Mouse (Mus musculus) urinary bladder, adult 18-20 months (tissue): ENCODE measurements around the gene Rad51b.

Experiments
- DNase-seq, 2 experiments: peaks; one replicate each; pipeline ENCODE4 v3.0.0; 2022; ENCODE audit warnings: low spot score in 2 of 2, mixed read lengths in 2 of 2

The Rad51b gene

DNA sequence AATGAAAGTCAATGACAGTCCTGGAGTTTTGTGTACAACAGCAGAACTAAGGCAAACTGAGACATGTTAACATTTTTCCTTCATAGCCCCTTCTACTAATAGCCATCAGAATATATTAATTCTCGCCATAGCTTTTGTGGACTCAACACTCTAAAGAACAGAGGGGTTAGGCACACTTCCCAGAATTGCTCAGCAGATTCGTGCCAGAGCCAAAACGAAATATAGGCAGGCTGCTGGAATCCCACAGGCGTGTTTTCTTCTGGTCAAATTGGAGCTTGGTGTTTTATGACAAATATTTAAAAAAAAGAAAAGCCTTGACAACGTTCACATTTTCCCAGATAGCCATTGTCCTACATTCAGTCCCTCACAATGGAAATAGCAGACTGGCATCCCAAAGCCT is 350.9 kb downstream of the Rad51b start:
- DNase-seq: no peak

DNA sequence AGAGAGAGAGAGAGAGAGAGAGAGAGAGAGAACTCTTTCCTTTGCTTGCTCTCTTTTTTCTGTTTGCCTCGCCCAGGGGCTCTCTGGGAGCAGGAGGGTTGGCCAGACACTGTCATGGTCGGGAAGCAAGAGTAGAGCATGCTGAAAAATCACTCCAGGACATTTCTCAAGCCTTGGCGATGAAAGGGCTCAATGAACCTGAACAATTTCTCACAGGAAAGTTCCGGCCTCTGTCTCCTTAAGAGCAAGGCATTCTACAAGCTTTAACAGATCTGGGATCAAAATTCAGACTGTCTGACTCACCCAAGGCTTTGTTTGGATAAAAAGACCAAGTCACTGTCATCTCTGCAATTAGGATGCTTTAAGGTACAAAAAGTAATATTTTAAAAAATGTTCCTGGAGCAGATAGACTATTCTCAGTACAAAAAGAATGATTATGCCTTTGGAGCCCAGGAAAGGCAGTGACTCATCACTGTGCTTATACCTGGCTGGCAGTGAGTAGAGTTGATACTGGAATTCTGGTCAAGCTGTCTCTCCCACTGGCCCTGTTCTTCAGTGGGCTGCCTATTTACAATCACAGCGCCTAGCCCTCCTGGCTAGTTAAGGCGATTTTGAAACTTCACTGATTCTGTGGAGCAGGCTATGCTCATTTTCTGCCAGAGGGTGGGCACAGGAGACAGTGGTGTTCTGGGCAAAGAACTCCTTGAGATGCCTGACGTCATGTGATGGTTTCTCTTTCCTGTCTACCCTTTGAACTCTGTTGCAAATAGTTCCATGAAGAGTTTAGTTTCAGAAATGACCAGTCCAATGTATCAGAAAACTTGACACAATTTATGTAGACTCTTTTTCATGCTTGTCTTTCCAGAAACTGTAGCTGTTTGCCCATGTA is 352.0 kb downstream of the Rad51b start:
- DNase-seq: no peak

DNA sequence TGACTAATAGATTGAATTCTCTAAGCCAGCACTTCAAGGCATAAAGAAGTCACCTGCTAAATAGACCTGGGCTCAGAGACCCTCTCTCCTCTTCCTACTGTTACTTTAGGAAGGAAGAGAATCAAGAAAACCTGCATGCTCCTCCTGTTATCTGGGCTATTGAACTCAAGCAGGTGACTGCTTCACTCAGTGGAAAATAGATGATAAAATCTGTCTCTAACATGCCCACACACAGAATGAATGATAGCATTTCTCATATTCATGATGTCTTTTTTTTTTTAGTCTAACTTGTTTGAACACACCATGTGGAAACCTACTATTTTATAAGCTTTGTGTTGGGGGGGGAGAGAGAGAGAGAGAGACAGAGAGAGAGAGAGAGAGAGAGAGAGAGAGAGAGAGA is 352.7 kb downstream of the Rad51b start:
- DNase-seq: no peak

DNA sequence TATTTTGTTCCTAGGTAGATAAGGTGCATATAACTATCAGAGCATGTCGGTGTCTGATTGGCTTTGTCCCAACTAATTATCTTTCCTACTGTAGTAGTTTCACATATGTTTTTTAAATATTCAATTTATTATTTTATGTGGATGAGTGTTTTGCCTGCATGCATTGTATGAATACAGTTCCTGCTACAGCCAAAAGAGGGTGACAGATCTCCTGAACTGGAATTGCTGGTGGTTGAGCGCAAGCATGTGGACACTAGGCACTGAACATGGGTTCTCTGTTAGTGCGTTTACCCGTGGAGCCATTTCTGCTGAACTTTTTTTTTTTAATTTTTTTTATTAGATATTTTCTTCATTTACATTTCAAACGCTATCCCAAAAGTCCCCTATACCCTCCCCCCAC is 358.1 kb downstream of the Rad51b start:
- DNase-seq: no peak

DNA sequence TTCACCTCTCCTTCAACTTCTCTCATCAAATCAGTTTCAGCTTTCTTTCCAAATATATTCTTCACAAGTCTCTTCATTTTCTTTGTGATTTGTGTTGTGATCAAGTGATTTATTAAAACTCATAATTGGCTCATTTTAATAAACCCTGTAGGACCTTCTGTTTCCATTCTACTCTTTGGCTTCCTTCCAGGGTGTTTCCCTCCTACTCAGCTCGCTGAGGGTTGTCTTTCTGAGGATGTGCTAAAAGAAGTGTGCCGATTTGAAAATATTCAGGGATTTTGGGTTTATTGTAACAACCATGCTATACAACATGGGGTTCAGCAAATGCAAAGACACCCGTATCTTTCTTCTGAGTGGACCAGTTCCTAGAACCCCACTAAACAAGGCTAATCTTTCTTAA is 361.8 kb downstream of the Rad51b start:
- DNase-seq: no peak

DNA sequence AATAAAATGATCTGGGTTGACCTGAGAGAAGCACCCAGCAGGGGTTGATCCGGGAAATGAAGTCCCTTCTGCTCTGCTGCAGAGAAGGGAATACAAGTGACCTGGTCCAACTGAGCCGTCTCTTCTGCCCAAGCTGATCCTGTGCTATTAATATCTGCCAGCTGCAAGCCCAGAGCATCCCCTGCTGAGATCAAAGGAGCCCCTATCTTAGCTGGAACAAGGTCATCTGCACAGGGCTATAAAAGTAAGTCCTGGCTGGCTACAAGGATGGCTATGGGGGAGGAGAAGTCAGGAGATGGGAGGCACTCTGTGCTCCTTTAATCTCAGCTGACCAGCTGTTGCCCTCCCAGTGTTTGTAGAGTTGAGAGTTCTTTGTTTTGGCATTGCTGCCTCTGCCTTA is 364.2 kb downstream of the Rad51b start:
- no peak for DNase-seq

DNA sequence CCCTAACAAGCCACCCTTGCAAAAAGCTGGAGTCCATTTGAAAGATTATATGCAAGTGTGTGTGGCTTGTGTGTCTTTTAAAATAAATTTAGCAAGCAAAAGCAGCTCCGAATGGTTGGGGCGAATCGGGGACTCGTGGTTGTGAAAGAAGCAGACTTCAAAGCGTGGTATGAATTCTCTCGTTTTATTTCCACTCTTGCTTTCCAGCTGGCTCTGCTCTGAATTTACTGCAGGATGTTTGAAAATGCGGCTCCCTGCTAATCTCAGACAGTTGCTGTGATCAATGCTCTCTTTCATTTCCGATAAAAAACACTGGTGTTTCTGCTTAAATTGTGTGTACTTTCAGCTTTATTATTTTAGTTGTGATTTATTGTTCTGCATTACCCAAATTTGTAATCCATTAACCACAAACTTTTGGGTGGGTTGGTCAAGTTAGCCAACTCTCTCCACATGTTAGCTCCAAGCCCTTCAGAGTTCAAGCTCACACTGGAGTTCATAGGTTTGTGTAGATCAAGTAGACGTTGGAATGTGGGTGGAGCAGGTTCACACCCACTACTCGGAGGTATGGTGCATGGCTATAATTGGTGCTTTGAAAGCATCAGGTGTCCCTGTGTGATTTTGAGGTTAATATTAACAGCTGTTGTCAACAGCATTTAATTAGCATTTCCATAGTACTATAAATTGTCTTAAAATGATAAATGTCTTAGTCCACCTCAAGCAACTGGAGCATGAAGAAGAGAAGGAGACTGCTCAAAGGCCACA is 366.2 kb downstream of the Rad51b start:
- DNase-seq: peak in 1 of 2 experiments; percentile 50

DNA sequence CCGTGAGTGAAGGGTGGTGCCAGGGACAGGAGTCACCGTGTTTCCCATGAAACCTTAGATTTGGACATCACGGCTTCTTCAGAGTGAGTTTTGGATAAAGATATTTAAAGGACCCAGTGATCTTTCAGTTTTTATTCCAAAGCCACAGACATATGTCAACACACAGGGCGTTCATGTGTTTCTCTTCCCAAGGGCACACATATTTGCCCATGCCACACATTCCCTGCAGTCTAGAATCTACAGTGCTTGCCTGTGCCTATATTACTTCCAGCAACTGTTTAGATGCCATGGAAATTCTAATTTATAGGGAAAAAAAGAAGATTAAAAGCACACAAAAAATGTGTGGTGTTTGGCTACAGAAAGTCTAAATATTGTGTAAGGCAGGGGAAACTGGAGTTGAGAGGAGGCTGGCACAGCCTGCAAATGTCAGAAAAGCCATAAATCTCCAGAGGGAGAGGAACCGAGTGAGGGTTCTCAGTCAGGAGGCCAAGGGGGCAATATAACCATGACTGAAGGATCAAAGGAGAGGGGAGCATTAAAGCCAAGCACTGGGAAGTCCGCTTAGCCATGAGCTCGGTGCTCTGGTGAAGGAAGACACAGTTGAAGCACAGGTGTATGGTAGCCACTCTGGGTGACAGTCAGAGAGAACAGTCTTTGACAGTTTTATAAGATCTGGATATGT is 367.0 kb downstream of the Rad51b start:
- DNase-seq: no peak

DNA sequence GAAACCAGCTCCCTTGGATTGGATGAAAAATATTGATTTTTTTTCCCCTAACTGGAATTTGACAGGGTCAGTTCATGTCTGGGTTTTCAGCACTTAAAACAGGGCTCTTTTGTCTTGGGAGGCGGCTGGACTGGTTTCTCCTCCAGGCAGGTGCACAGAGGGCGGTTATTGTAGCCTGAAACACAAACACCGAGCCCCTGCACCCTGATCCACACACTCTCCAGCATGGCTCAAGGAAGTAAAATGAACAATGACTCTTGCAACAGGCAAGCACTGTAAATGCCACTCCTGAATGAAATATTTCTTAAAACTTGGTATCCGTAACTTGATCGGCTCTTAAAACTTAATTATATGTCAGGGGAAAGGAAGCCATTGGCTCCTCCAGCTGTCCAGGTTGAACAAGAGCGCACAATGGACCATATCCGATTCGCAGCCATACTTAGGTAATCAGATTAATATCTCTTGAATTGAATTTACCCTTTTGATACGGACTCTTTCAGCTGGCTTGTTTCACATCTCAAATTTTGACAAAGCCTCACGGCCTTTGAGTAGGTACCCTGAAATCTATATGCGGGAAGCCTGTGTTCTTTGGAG is 377.9 kb downstream of the Rad51b start:
- peak in 1 of 2 experiments; percentile 25 for DNase-seq

DNA sequence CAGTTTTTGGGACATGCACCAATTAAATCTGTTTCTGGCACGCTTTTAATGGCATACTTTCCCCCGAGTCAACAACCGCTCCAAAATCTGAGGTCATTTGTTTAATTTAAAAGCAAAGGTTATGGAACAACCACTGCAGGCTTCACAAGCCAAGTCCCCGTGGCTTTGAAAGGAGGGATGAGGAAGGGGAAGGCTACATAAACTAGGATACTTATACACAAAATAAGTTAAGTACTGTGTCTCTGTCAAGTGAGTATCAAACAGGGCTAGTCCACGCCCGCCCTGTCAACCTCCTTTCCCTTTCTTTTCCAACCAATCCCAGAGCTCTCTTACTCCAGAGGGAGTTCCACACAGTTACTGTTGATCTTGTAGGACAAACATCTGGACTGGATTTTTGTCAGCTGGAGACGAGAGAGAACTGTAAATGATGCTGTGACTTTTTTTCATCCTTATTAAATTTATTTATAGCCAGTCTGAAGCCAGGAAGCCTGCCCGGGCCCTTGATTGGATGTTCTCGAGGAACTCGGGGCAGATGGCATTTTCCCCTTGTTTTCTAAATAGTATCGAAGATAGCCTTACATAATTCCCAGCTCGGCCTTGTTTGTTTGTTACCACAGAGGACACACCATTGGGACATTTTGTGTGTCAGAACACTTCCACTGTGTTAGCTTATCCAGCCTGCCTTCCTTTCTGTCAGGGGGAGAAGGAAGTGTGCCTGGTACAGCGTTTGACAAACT is 378.5 kb downstream of the Rad51b start:
- DNase-seq: peak; percentile 21 to 31

DNA sequence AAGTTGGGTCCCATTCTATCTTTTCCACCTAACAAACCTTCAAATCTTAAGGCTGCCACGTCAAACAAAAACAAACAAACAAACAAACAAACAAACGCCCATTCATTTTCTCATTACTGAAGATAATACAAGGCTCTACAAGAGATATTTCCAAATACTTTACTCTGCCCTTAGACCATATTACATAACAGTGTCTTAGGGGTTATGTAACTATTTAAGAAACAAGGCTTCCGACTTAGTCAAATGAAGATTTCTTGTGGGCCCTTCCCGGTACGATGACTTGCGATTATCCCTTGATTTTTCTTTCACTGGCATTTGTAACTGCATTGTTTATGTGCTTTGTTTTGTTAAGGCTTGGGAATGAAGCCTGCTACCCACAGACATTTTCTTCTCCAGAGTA is 379.2 kb downstream of the Rad51b start:
- DNase-seq: no peak

DNA sequence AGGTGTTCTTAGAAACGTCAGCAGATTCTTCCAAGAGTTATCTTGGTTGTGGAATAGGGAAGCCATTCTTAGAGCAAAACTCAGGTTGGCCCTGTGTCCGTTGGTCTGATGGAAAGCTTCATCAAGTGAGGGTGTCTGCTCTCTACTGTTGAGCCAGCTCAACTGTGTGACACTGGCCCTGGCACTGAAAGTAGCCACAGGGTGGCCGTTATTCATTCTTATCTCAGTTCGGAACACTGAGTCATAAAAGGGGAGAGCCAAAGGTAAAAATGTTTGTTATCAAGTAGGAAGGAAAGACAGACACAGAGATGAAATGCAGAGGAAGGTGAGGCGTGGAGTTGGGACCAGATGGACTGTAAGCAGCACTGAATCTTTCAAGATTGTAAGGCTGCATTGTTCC is 379.8 kb downstream of the Rad51b start:
- no peak for DNase-seq

DNA sequence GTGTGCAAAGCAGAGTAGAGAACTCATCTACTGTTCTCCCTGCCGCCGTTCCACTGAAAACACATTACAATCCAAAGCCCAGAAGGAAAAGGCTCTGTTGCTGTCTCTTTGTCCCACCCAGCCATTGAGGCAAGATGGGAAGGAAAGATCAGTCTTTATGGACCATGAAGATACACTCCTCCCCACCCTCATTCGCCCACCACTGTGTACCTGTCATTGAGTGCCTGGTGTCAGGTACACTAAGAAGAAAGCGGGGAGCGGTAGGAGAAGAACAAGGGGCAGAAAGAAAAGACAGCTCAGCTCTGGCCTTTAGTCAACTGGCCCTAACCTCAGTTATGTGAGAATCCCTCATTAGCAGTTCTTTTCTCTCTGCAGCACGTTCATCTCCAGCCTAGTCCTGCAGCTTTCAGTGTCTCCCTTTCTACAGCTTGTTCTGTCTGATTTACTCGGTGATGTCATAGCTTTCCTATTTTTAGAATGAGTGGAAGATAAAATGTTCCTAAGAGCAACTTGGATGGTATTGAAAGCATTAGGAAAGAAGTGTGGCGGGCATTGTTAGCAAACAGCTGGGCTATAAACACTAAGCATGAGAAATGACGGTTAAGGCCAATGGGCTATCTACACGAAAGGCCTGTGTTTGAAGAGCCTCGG is 382.3 kb downstream of the Rad51b start:
- no peak for DNase-seq

DNA sequence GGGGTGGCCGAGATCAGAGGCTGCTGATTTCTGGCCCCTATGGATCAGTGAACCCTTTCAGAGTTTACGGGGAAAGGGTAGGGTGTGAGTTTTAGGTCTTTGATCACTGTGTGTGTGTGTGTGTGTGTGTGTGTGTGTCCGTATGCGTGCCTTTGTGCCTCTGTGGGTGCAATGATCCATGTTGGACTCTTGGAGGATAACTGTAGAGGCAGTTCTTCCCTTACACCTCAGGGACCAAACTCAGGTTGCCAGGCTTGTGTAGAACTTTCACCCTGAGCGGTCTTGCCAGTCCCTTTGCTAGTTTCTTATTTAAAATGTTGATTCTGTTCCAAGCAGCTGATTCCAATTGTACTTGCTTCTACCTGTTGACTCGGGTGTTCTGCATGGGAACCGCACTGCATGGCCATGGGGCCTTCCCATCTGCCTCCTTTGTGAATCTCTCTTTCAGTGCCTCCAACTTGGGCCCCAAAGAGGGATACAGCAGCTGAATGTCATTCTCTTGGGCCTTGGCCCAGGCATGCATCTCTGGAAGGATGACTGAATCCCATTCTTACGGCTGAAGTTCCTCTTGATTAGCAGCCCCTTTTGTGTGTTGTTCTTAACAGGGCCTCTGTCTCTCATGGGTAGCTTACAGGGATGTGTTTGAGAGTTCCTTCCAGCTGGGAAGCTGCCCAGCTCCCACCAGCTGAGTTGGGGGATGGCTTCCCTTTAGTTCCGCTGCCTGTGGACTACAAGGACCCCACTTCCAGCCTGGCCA is 383.0 kb downstream of the Rad51b start:
- DNase-seq: no peak

DNA sequence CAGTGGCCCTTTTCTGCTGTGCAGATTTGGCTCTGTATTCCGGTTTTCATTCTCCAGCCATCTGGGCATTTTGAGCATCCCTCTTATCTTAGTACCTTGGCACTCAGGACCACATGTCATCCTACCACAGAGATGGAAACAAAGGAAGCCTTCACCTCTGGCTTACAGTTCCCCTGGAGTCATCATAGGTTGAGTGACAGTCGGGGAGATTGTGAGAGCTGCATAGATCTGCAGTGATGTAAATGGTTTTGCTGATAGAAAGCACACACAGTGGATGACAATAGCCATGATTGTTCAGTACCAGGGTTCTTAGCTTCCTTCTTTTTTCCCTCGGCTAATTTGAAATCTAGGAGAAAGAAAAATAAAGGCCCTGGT is 383.6 kb downstream of the Rad51b start:
- no peak for DNase-seq

DNA sequence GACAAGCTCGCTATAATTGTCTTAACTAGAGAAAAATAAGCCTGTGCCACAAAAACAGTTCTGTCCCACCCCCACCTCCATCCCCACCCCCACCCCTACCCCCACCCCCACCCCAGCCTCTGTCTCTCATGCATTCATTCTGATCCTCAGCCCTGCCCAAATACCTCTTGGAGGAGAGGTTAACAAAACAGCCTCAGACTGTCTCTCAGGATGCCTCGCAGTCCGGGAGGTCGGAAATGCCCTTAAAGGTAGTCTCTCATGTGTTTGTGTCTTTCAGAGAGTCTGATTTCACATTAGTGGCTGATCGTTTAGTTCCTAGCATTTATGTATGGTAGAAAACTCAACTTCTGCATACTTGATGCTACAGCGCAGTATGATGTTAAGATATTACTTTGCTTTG is 384.5 kb downstream of the Rad51b start:
- no peak for DNase-seq

DNA sequence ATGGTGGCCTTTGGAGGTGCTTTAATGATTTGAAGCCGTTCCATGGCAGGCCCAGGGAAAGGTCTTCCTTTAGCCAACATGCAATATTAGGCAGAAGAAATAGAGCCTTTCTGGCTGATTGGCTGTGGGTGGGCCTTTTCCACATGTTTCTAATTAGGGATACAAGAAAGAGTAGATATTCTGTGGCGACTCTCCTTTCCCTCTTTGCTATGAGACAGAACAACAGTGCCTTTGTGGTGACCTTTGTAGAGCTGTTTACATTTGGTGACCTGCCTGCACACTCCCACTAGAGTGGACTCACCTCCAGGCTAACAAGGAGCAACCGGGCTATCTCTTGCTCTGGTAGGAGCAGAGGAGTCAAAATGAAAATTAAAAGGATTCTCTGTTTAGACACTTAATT is 386.3 kb downstream of the Rad51b start:
- DNase-seq: no peak

DNA sequence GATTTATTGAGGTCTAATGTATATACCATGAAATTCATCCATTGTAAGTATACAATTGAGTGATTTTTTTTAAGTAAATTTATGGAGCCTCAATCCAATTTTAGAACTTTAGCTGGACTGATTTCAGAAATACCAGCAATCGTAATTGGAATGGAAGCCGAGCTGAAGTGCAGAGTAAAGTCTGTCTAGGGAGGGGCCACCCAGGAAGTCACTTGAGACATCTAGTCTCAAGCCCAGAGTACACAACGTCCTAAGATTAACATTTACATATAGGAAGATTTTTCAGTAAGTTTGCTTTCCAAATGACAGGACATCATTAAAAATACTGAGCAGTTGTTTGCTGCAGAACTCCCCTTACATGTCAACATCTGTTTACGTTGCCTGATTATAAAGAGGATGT is 386.7 kb downstream of the Rad51b start:
- no peak for DNase-seq

DNA sequence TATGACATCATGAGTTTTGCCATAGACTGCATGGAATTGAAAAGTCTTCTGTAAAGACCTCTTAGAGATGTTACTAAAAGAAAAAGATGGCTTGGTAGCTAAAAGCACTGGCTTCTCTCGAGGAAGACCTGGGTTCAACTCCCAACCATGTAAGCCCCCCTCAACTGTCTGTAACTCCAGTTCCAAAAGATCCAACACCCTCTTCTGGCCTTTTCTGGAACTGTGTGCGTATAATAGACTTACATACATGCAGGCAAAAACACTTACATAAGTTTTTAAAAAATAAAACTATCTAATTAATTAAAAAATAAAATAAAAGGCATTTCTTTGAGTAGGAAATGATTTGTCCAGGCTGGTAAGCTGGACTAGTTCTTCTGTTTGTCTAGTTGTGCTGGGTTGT is 387.3 kb downstream of the Rad51b start:
- no peak for DNase-seq
